Mouse (Mus musculus) liver, embryonic 13.5 days (tissue): ENCODE data around the gene Rpl29. TPM values are rescaled to one million over a fixed set of nuclear protein-coding genes. Genes with fewer than 3 reads are reported as not detected.

Experiments used
- ATAC-seq: fragments of 200-750 bp; cut with Nextera tagmentation; 2 replicates; pipeline ENCODE4 v1.8.0; 2017; ENCODE audit warnings: low read depth, mild to moderate bottlenecking, moderate number of reproducible peaks, moderate library complexity
- DNase-seq: peaks from one replicate; pipeline ENCODE4 v3.0.0; 2022
- H3K27ac ChIP-seq: fragments of 300-500 bp; sonication (generic); 2 replicates; pipeline ENCODE4 v1.5.1; 2015; ENCODE audit warnings: moderate library complexity, mild to moderate bottlenecking, inconsistent platforms
- H3K27me3 ChIP-seq: fragments of 300-500 bp; sonication (generic); 2 replicates; pipeline ENCODE4 v1.6.1; 2015; ENCODE audit warnings: mild to moderate bottlenecking, inconsistent platforms
- H3K36me3 ChIP-seq: fragments of 300-500 bp; sonication (generic); 2 replicates; pipeline ENCODE4 v1.6.1; 2015; ENCODE audit warnings: mild to moderate bottlenecking, inconsistent platforms
- H3K4me1 ChIP-seq: fragments of 300-500 bp; sonication (generic); replicated peaks from 2 replicates; pipeline ENCODE4 v1.6.1; 2015; ENCODE audit warnings: inconsistent platforms
- H3K4me2 ChIP-seq: fragments of 300-500 bp; sonication (generic); 2 replicates; pipeline ENCODE4 v1.6.1; 2015; ENCODE audit warnings: inconsistent platforms, mild to moderate bottlenecking, moderate library complexity
- H3K4me3 ChIP-seq: fragments of 300-500 bp; sonication (generic); replicated peaks from 2 replicates; pipeline ENCODE4 v1.5.1; 2015; ENCODE audit warnings: mild to moderate bottlenecking, inconsistent platforms
- H3K9ac ChIP-seq: fragments of 300-500 bp; sonication (generic); 2 replicates; pipeline ENCODE4 v1.6.1; 2015; ENCODE audit warnings: mild to moderate bottlenecking, inconsistent platforms
- H3K9me3 ChIP-seq: fragments of 300-500 bp; sonication (generic); replicated peaks from 2 replicates; pipeline ENCODE4 v1.6.1; 2016; ENCODE audit warnings: inconsistent platforms
- WGBS: fragments of 180-500 bp; shearing (Covaris S2); methylation state at CpG from one replicate; pipeline ENCODE4 v1.1.7; 2015; ENCODE audit not compliant: insufficient replicate concordance; 5-methylcytosine and 5-hydroxymethylcytosine counted together
- polyA plus RNA-seq: library from polyadenylated mRNA; unstranded; fragments of >200 nt; fragmentation: Nextera tagmentation; extraction: Ambion mirVana; gene quantifications from 2 replicates; pipeline ENCODE4 v1.2.1, GENCODE M21; 2015

The Rpl29 gene
- polyA plus RNA-seq, 1 experiment from 2014 or later, result 835 TPM

DNA sequence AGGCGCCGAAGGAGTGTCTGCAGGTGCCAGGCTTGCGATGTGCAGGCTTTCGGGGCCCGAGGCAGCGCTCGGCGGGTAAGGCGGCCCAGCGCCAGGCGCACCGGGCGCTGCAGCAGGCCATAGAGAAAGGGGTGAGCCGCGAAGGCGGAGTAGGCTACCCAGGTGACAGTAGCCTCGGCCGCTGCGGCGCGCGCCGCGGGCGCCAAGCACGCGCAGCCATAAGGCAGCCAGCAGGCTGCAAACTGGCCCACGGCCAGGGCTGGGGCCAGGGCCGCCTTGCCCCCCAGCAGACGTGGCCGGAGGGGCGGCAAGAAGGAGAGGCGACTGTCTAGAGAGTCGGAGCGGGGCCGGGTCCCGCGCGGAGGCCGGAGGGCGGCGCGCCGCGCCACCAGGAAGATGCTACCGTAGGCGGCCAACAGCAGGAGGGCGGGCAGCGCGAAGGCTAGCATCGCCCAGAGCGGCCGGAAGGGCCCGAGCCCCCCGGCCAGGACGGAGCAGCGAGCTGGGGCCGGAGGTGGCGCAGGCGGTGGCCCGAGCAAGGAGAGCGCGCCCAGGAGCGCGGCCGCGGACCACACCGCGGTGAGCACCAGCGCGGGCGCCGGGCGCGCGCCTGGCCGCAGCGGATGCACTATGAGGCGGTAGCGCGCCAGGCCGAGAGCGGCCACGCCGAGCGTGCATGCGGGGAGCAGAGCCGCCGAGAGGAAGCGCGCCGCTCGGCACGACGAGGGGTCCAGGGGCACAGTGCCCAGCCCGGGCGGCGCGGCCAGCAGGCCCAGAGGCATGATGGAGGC, 35.7 kb downstream of the Rpl29 start:
- no peak for DNase-seq
- no peaks in the 10 kb centered on the region for H3K9me3 ChIP-seq
- H3K27ac ChIP-seq, result no peak overlapping the region
- peaks cover 20% of the 10 kb centered on the region for H3K4me1 ChIP-seq
- H3K4me3 ChIP-seq, result peak overlapping the region; percentile 59
- peaks cover 40% of the 10 kb centered on the region for H3K27me3 ChIP-seq
- WGBS, result 4% methylated on average over 94 of the region's 99 CpGs
- H3K4me2 ChIP-seq, result peak overlapping the region; percentile 76
- peaks cover 10% of the 10 kb centered on the region for H3K36me3 ChIP-seq
- ATAC-seq, result peak; percentile 13; the same call in 1 of the 2 replicates
- peak overlapping the region; percentile 39; the same call in 1 of the 2 replicates for H3K9ac ChIP-seq

DNA sequence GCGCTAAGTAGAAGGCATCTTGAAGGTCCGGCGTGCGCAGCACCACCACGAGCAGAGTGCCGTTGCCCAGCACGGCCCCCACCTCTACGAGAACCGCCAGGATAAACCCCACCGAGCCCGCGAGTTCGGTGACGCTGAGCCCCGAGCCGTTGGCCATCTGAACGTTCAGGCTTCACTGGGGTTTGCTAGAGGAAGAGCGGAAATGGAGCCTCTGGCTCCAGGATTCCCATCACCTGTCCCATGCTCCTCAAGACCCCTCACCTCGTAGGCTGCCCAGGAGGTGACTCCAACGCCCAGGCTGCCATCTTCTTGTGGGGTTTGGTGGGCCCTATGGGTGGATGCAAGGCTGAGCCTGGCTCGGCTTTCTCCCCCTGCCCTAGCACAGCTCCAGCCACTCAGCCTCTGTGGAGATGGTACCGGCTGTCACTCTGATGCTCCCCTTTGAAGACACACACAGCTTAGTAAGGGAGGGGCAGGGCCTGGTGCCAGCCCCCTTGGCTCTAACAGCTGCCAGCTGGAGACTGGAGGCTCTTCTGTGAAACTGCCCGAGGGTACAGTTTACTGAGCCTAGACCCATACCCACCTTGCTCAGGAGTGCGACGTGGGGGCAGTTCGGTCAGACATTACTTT, 36.4 kb downstream of the Rpl29 start, which contains the start of gene Gpr62:
TSS of gene Gpr62 (minus strand) at position 368 of the 630 bp plus-strand sequence.
- Histone ChIP-seq H3K4me3 (peak within 1 kb of the TSS; percentile 59), H3K36me3 (peaks cover 6% of the 10 kb centered on the region), H3K9ac (peak within 1 kb of the TSS; percentile 39; the same call in 1 of the 2 replicates), H3K27me3 (peaks cover 40% of the 10 kb centered on the region), H3K9me3 (no peaks in the 10 kb centered on the region), H3K4me1 (peaks cover 21% of the 10 kb centered on the region), H3K27ac (no peak within 1 kb of the TSS), H3K4me2 (peak within 1 kb of the TSS; percentile 76)
- 35% methylated on average over 26 of the region's 26 CpGs for WGBS
- ATAC-seq, result no peak
- DNase-seq, result no peak

DNA sequence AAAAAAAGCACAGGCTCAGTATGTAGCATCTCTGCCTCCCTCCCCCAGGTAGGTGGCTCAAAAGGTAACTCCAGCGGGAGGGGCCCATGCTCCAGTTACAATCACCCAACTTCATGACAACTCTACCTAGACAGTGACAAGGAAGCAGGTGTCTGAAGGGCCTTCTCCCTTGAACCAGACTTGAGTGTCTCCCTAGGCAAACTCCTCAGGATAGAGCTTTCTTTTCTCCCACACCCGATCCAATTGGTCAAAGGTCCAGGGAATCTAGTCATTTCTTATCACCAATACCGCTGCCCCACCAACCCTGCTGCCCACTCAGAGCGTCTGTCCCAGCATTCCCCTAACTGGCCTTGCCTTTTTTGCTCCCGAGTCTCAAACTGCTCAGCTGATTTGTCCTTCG, 37.5 kb downstream of the Rpl29 start:
- Histone ChIP-seq H3K36me3 (peaks cover 6% of the 10 kb centered on the region; the same call in 1 of the 2 replicates), H3K4me3 (no peak overlapping the region), H3K27me3 (peaks cover 40% of the 10 kb centered on the region), H3K4me1 (peaks cover 21% of the 10 kb centered on the region), H3K9ac (no peak overlapping the region), H3K27ac (no peak overlapping the region), H3K9me3 (no peaks in the 10 kb centered on the region), H3K4me2 (no peak overlapping the region)
- WGBS, result 68% methylated on average over 6 of the region's 6 CpGs
- ATAC-seq (no peak), DNase-seq (no peak)

DNA sequence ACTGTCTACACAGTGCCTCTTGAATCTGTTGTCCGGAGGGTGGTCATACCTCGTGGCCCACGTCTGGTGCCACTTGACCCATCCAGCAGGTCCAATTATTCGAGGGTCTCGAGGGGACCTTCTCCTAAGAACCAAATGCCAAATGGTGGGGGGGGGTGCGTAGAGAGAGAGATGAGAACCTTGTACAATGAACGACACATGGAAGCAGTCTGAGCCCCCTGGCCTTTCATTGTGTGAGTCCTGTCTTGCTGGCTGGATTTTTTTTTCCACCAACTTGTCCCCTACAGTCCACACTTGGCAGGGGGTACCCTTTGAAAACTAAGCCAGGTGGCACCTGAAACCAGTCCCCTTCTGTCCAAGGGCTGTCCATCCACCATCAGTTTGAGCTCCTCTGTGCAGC, 38.5 kb downstream of the Rpl29 start:
- H3K4me3 ChIP-seq, result no peak overlapping the region
- H3K9ac ChIP-seq, result no peak overlapping the region
- DNase-seq, result no peak
- H3K9me3 ChIP-seq, result no peaks in the 10 kb centered on the region
- H3K4me1 ChIP-seq, result peaks cover 21% of the 10 kb centered on the region
- no peaks in the 10 kb centered on the region for H3K36me3 ChIP-seq
- WGBS, result 59% methylated on average over 7 of the region's 7 CpGs
- H3K27ac ChIP-seq, result no peak overlapping the region
- H3K4me2 ChIP-seq, result no peak overlapping the region
- no peak for ATAC-seq
- peaks cover 40% of the 10 kb centered on the region for H3K27me3 ChIP-seq

DNA sequence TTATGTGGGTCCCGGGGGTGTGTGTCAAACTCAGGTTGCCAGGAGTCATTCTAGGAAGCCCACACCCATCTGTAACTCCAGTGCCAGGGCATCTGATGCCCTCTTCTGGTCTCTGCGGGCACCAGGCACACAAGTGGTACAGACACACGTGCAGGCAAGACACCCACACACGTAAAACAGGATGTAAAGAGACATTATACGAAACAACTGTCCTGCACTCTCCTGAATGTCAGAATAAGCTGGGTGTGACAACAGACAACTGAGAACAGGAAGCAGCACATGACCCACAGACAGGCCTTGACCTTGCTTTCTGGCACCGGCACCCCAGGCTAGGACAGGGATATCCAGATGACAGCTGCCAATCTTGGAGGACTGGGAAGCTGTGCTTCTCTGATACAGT, 40.1 kb downstream of the Rpl29 start:
- H3K27me3 ChIP-seq, result peaks cover 27% of the 10 kb centered on the region
- no peaks in the 10 kb centered on the region for H3K9me3 ChIP-seq
- WGBS, result 43% methylated on average over 6 of the region's 6 CpGs
- ATAC-seq, result no peak
- no peak overlapping the region for H3K9ac ChIP-seq
- no peak overlapping the region for H3K27ac ChIP-seq
- no peak overlapping the region for H3K4me3 ChIP-seq
- H3K4me2 ChIP-seq, result no peak overlapping the region
- H3K4me1 ChIP-seq, result peaks cover 24% of the 10 kb centered on the region
- H3K36me3 ChIP-seq, result no peaks in the 10 kb centered on the region
- DNase-seq, result no peak

DNA sequence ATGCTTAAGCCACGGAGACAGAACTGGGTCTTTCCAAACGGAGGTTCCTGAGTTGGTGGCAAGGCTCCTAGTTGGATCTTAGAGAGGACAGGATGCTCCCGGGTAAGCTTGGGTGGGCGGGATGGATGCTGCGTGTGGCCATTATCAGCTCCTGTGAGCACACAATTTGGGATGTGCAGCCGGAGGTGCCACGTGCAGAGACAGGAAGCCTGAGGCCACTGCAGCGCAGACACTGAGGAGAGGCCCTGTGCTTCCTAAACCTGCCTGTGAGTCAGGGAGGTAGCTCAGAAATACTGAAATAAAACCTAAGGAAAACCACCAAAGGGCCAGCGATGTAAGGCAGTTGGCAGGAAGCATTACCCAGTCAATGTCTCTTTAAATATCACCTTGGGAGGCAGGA, 40.5 kb downstream of the Rpl29 start:
- H3K27ac ChIP-seq, result no peak overlapping the region
- DNase-seq (no peak), ATAC-seq (no peak)
- H3K36me3 ChIP-seq, result no peaks in the 10 kb centered on the region
- H3K4me1 ChIP-seq, result peaks cover 24% of the 10 kb centered on the region
- no peak overlapping the region for H3K9ac ChIP-seq
- H3K4me2 ChIP-seq, result no peak overlapping the region
- H3K4me3 ChIP-seq, result no peak overlapping the region
- H3K9me3 ChIP-seq, result no peaks in the 10 kb centered on the region
- peaks cover 22% of the 10 kb centered on the region for H3K27me3 ChIP-seq
- WGBS, result 38% methylated on average over 9 of the region's 9 CpGs

DNA sequence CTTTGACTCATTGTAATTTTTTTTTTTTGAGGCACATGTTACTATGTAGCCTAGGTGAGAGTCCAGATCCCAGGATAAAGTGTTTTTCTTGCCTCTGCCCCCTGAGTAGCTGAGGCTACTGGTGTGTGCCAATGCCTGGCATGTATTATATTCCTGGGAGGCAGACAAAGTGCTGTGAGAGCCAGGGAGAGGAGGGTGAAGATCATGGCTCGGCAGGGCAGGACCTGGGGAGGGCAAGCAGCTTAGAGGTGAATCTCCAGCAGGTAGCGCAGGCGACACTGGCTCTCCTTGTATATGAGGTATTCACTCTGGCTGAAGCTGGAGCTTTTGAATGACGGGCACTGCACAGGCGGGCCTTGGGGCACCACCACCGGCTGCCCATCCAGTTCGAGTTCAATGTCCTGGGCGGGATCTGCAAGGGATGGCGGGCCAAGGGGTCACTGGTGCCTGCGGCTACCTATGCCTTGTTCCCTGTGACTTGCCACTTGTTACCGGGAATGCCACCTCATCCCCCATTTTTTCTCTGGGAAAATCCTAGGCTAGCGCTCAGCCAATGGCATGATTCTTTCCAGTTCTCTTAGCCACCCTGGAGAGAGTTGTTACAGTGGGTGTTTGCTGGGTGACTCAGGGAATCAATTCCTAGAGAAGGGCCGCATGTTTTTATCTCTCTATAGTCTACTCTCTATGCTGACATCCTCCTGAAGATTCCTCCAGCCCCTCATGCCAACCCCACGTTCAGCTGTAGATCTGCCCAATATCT, 41.9 kb downstream of the Rpl29 start:
- Histone ChIP-seq H3K36me3 (no peaks in the 10 kb centered on the region), H3K27me3 (peaks cover 8% of the 10 kb centered on the region), H3K4me2 (0 out of 2 replicates have a peak overlapping the region, but pooled peaks have one; percentile 13), H3K9ac (no peak overlapping the region), H3K9me3 (no peaks in the 10 kb centered on the region), H3K4me1 (peaks cover 27% of the 10 kb centered on the region), H3K27ac (no peak overlapping the region), H3K4me3 (no peak overlapping the region)
- WGBS, result 68% methylated on average over 14 of the region's 14 CpGs
- ATAC-seq, result no peak
- DNase-seq, result no peak

DNA sequence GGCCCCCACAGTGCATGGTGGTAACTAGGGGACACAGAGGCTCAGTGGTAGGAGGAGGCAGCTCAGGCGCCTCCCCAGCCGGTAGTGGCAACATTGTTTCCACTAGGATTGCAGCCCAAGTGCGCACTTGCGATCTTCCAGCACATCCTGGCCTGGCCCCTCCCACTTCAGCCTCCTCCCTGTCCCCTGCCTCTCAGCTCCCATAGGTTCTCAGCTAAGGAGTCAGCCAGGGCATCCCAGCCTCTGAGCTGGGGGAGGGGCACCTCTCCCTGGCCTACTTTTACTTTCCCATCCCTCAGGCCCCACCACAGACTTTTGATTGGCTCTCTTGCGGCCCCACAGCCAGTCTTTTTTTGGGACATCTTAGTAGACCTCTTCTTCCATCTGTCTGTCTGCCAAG, 42.6 kb downstream of the Rpl29 start:
- ATAC-seq, result no peak
- Histone ChIP-seq H3K4me2 (0 out of 2 replicates have a peak overlapping the region, but pooled peaks have one; percentile 13), H3K27me3 (peaks cover 3% of the 10 kb centered on the region; the same call in 1 of the 2 replicates), H3K9ac (no peak overlapping the region), H3K27ac (no peak overlapping the region), H3K4me1 (peaks cover 33% of the 10 kb centered on the region), H3K4me3 (no peak overlapping the region), H3K9me3 (no peaks in the 10 kb centered on the region), H3K36me3 (no peaks in the 10 kb centered on the region)
- peak; percentile 1 for DNase-seq
- 42% methylated on average over 5 of the region's 5 CpGs for WGBS

DNA sequence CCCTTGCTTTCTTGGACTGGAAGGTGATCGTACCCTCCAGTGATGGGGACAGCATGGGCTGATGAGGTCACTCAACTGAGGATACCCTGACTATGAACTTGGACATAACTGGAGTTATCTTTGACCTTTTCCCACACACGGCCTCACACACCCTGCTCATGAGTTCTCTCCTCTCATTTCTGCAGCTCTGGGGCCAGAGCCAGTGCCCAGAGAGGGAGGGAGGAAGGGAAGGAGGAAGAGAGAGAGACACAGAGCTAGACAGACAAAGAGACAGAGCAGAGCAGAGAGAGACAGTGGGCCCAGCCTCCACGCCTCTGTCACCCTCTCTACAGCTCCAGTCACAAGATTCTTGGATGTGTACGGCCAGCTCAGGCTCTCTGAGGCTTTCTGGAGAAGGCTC, 43.1 kb downstream of the Rpl29 start:
- Histone ChIP-seq H3K36me3 (no peaks in the 10 kb centered on the region), H3K4me3 (no peak overlapping the region), H3K27ac (no peak overlapping the region), H3K27me3 (no peaks in the 10 kb centered on the region), H3K9me3 (no peaks in the 10 kb centered on the region), H3K9ac (no peak overlapping the region), H3K4me1 (peaks cover 35% of the 10 kb centered on the region), H3K4me2 (no peak overlapping the region)
- no peak for DNase-seq
- WGBS, result 57% methylated on average over 4 of the region's 4 CpGs
- ATAC-seq, result no peak

DNA sequence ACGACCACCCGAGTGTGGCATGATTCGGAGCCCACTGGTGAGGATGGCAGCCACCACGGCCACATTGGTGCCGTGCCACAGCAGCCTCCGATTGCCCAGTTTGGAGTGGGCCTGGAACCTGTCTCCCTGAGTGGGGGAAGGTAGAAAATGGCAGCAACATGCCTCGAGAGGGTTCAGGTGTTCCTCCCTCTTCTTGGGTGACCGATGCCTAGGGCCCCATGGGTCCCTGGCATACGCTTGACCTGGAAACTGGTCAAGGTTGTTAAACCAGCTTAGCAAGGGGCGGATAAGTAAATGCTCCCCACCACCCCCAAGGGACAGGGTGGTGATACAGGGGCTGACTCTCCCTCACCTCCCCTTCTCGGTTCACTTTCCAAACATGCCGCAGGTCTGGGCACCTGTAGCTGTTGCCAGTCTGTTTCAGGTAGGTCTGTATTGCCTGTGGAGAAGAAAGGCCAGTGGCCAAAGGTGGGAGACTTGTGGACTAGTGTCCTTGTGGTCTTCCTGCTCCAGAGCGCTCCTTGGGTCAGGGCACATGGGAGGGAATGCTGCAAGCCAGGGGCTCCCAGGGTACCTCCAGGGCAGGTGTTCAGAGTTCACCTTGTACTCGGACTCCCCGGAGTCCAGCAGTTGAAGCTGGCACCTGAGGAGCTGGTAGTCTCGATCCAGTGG, 44.0 kb downstream of the Rpl29 start:
- H3K4me1 ChIP-seq, result peaks cover 44% of the 10 kb centered on the region
- H3K4me2 ChIP-seq, result no peak overlapping the region
- no peaks in the 10 kb centered on the region for H3K9me3 ChIP-seq
- H3K9ac ChIP-seq, result no peak overlapping the region
- peak; percentile 0 for DNase-seq
- H3K27me3 ChIP-seq, result no peaks in the 10 kb centered on the region
- H3K36me3 ChIP-seq, result no peaks in the 10 kb centered on the region
- 79% methylated on average over 16 of the region's 16 CpGs for WGBS
- no peak for ATAC-seq
- no peak overlapping the region for H3K4me3 ChIP-seq
- no peak overlapping the region for H3K27ac ChIP-seq

DNA sequence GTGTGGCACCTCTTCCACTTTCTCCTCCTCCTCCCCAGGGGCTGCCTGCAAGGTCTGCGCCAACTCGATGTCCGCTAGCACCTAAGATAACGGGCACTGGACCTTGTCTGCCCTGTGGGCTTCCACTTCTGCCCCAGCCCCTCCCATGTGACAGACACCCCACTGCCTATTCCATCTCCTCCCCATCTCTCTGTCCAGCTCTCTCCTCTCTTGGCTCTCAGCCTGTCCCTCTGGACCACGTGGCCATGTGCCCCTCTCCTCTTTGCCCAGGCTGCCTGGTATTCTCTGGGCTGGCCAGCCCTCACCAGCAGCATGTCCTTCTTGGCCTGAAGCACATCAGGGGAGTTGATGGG, 44.5 kb downstream of the Rpl29 start:
- ATAC-seq (no peak), DNase-seq (peak; percentile 1)
- peaks cover 49% of the 10 kb centered on the region for H3K4me1 ChIP-seq
- no peaks in the 10 kb centered on the region for H3K27me3 ChIP-seq
- H3K27ac ChIP-seq, result no peak overlapping the region
- H3K9ac ChIP-seq, result no peak overlapping the region
- no peaks in the 10 kb centered on the region for H3K9me3 ChIP-seq
- no peaks in the 10 kb centered on the region for H3K36me3 ChIP-seq
- WGBS, result 78% methylated on average over 5 of the region's 5 CpGs
- H3K4me3 ChIP-seq, result no peak overlapping the region
- no peak overlapping the region for H3K4me2 ChIP-seq
